Mouse (Mus musculus) spleen, postnatal 14 days (tissue): ENCODE measurements around the gene Cox14.
"Not testable (repeated sequence)": the region's sequence is repeated elsewhere in the genome, so short reads cannot be mapped to it uniquely, and the experiment has no call there.

Experiments
- DNase-seq, 2 experiments: peaks; one replicate each; pipeline ENCODE4 v3.0.0; 2021 to 2022; ENCODE audit warnings: low spot score in 2 of 2

The Cox14 gene

DNA sequence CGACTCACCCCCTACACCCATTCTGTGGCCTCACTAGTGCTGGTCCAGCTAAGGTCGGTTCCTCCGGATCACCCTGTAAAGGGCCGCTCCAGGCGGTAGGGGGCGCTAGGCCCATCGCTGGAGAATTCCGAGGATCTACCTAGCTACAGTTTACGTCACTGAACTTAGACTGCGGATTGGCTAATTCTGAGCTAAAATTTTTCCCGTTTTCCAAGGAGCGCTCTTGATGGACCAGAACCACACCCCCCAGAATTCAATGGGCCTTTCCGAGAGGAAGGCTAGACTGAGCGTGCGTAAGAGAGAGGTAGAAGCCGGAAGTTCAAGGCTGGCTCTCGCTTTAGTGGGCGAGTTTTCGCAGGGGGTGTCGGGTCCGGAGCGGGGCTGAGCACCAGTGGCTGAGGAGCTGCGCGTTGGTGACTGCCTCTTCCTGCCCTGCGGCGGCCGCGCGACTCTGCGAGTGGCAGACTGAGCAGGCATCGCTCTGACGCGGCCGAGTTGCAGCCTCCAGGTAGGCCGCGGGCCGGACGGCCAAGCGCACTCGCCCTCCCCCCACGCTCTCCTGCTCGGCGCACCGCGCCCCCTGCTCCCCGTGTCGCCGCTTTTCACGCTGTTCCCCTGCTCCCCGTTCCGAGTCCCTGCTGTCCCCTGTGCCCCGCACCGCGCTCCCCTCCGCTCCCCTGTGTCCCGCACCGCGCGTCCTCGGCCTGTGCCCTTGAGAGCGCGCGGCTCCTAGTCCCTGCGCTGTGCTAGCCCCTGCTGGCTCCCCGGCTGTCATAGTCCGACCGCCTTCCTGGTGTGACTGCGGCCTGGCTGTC lies at the start of gene Cox14:
Gene Cox14 (plus strand): TSS at position 278 of the 815 bp plus-strand sequence.
- peak; percentile 84 to 89 for DNase-seq

DNA sequence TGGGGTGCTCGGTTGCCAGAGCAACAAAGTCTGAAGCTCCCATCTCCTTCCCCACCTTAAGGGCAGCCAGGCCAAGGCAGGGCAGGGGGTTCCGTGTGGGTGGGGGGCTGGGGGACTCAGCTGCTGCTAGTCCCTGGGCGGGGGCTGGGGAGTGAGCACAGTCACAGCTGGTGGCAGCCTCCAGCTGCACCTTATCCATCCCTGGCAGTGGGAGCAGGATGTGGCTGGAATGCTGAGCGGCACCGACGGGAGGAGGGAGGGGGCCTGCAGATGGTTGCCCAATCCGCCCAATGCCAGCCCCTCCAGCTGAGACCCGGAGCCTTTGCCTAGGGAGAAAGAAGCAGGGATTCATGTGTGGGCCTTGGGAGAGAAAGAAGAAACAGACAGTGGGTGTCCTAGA lies 48.3 kb upstream of the Cox14 start:
- DNase-seq: no peak

DNA sequence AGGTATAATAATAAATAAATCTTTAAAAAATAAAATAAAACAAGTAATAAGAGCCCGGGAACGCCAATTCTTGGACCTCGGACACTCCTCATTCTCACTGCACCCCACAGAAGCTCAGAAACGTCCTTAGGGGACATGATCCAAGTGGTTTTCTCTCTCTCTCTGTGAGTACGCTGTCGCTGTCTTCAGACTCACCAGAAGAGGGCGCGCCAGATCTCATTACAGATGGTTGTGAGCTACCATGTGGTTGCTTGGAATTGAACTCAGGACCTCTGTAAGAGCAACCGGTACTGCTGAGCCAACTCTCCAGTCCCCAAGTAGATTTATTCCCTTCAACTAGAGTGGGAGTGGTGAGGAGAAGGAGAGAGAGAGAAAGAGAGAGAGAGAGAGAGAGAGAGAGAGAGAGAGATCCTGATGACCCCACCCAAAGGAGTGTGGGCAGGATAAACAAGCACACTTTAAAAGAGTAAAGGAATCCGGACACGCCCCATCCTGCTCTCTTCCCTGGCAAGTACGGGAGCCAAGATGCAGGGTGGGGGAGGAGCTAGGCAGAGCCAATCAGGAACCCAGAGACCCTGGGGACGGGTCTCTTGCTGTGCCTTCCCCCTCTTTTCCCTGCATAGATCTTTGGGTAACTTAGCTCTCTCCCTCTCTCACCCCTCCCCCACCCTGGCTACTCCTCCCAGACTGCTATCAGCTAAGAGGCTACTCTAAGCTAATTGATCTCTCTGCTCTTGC lies 47.2 kb upstream of the Cox14 start:
- peak in 1 of 2 experiments; percentile 30 for DNase-seq

DNA sequence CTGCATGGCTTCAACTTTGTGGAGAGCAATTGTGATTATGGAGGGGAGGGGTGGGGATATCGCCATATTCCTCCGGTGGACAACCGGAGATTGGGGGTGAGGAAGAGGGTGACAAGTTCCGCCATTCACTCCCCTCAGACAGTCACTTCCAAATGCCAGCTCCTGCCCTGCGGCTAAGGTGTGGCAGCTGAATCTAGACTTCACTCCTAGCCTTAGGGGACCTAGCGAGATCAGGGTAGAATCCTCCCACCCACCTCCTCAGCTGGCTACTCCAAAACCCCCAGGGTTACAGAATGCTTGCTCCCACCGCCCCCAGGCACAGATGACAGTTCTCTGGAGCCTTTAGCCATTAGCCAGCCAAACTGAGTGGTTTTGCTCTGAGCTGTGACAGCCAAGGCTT lies 46.4 kb upstream of the Cox14 start:
- no peak for DNase-seq

DNA sequence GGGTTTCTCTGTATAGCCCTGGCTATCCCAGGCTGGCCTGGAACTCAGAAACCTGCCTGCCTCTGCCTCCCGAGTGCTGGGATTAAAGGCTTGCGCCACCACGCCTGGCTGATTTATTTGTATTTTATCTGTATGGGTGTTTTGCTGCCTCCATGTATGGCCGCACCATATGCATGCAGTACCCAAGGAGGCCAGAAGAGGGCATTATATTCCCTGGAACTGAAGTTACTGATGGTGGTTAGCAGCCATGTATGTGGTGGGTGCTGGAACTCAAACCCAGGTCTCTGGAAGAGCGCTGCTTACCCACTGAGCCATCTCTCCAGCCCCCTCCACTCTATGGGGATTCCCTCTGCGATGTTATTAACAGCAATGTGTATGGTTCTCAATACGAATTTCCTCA lies 42.5 kb upstream of the Cox14 start:
- peak in 1 of 2 experiments; percentile 25 for DNase-seq

DNA sequence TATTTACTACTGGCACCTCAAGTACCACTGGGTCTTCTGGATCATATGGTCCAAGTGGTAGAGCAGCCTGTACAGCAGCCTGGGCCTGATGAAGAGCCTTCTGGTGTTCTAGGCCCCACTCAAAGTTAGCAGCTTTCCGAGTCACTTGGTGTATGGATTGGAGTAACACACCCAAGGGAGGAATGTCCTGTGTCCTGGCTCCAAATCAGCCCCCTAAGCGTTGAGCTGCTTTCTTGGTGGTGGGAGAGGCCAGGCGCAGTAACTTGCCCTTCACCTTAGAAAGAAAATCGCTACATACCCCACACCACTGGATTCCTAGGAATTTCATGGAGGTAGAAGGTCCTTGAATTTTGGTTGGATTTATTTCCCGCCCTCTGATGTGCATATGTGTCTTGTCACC lies 41.3 kb upstream of the Cox14 start:
- no peak for DNase-seq

DNA sequence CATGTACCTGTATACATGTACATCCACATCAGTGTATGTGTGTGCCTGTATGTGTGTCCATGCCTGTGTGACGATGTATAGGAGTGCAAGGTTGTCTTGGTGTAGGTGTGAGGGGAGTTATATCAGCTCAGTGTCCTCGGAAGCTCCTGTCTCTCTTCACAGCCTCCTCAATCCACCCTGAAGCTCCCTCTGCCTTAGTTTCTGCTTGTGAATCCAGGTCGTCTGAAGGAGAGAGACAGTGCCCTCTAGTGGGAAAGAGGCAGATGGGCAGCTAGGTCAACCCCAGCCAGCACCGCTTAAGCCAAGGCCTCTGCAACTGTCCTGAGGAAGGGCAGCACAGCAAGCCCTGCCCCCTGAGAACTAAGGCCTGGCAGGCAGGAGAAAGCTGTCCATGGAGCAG lies 36.7 kb upstream of the Cox14 start:
- peak in 1 of 2 experiments; percentile 20 for DNase-seq

DNA sequence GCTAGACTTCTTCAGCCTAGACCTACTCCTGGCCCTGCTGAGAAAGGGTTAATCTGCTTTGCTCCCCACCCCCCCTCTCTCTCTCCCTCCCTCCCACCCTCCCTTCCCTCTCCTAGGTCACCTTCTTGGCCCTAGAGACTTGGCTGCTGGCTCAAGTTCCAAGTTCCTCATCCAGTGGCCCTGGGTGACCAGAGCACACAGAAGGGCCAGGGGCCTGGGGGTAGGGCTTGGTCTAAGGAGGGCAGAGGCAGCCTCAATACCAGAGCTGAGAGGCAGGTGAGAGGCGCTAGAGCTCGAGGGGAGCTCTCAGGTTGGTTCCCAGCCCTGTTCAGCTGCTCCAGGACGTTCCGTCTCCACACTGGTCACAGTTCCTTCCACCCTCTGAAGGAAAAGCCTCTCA lies 34.5 kb upstream of the Cox14 start:
- DNase-seq: no peak

DNA sequence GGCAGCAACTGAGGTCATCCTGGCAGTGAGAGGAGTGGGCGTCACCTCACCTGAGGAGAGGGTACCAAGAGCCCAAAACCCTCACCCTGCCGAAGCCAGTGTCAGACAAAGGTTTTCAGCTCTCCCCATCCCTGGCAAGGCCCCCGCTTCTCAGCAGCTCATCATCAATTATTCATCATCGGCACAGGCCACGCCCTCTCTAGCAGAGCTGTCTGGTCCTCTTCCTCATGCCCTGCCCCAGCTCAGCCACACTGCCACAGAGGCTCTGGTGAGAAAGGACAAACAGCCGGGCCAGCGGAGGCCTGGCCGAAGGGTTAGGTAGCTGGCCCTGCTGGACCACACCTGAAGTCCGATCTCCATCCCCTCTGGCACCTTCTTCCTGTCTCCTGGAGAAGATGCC lies 33.4 kb upstream of the Cox14 start:
- no peak for DNase-seq

DNA sequence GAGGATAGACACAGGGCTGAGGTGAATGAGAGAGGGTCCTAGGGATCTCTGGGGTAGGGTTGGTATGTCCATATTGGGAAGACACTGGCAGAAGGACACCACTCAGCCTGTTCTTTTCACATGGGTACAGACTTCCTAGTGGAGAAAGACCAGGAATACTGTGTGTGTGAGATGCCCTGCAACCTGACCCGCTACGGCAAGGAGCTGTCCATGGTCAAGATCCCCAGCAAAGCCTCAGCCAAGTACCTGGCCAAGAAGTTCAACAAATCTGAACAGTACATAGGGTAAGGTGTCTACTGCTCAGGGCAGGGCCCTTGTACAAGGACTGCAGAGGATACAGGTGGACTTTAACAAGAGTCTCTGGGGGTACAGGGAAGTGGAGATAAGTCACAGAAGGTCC lies 28.1 kb upstream of the Cox14 start:
- no peak for DNase-seq

DNA sequence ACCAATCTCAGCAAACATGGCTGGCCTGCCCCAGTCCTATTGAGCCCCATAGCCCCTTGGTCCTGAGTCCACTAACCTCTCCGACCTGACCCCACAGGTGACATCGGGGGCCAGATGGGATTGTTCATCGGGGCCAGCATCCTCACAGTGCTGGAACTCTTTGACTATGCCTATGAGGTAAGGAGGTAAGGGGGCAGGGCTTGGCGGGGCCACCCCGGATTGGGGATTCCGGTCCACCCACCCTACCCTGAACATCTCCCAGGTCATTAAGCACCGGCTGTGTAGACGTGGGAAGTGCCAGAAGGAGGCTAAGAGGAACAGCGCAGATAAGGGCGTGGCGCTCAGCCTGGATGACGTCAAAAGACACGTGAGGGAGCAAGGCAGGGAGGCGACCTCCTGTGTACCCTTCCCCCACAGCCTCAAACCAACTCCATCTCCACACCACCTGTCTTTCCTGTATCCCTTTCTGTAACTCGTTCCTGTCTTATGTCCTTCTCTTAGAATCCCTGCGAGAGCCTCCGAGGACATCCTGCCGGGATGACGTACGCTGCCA lies 26.8 kb upstream of the Cox14 start:
- no peak for DNase-seq

DNA sequence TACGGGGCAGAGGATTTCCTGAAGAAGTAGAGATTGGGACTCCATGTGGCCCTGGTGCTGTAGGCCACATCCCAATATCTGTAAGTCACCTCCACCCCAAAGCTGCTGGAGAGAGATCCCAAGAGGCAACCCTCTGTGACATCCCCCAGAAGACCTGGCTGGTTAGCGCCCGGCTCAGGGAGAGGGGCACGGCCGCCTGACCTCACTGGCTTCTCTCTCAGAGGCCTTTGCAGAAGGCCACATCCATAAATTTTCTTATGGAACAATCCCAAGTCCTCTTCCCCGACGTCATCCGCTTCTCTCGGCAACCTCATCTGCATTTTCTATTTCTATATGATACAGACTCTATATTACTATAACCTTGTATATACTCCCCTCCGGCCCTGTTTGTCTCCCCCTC lies 25.7 kb upstream of the Cox14 start:
- DNase-seq: no peak

DNA sequence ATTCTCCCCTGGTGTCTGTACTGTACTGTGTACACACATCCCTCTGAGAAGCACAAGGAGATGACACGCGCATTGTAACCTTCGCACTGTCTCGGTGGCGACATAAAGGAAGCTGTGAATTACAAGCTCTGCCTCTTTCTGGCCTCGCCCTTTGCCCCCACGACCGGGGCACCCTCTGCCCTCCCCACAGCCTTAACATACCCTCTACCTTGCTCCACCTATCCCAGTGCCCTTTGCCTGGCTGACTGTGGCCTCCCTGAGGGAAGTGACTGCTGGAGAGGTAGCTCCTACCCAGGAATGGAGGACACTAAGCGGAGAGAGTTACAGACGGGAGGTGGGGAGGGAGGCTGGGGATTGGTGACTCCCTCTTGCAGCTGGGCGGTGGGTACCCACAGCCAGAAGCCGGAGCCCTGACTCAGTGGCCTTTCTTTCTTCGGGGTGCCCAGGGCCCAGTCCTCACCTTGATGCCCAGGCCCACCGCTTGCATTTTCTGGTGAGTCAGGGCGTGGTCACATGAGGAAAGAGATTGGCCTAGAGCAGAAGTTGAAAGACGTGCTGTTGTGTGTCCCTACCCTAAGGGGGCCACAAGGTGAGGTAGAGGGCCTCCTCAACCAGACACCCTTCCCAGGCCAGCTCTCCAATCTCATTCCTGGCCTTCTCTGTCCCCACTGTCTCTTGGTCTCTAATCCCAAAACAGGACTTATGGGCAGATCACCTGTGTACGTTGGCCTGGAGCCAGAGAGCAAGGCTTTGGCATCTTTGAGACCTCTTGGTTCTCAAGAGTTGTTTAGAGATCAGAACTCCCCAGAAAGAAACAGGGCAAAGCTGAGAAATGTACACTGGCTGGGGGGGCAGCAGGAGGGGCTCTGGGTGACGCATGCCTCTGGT lies 25.0 kb upstream of the Cox14 start:
- DNase-seq: no peak

DNA sequence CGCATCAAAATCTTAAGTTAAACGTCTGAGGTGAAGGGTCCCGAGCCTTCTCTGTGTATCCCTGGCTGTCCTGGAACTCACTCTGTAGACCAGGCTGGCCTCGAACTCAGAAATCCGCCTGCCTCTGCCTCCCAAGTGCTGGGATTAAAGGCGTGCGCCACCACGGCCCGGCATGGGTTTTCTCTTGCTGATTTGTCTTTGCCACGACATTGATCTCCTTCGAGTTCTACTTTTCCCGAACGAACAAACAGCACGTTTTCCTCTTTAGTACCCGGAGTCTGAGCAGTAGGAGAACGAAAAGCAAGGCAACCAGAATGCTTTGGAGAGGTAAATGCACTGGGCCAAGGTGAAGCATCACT lies 23.8 kb upstream of the Cox14 start:
- not testable (repeated sequence) for DNase-seq

DNA sequence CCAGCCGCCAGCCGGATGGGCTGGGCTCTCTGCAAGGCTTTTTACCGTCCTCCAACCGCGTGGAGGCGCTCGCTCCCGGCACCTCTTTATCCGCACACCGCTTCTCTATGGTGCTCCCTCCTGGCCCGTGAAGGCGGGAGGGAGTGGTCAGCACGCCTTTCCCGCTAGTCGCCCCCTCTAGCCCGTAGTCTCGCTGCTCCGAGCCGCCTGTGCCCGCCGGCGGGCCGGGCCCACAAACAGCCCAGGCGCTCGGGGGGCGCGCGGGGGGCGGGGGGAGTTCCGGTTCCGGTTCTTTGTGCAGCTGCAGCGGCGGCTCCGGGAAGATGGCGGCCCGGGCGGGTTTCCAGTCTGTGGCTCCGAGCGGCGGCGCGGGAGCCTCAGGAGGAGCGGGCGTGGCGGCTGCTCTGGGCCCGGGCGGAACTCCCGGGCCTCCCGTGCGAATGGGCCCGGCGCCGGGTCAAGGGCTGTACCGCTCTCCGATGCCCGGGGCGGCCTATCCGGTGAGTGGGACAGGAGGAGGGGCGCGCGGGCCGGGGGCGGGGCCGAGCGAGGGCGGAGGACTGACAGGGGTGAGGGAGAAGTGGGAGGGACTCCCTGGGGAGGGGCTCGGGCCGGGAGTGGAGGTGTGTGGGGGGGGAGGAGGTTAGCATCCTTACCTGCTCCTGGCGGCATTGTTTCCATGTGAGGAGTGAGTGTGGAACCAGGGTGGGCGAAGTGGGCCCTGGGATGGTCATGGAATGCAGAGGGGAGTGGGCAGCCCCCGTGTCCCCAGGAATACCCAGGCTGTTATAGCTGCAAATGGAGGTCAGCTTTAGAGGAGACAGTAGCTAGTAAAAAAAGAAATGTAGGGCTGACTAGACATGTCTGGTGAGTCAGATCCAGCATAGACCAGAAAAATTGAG lies 23.2 kb upstream of the Cox14 start, which contains the start of gene Smarcd1:
Gene Smarcd1 (plus strand): TSS at position 131 of the 902 bp plus-strand sequence.
- DNase-seq: peak; percentile 93 to 95

DNA sequence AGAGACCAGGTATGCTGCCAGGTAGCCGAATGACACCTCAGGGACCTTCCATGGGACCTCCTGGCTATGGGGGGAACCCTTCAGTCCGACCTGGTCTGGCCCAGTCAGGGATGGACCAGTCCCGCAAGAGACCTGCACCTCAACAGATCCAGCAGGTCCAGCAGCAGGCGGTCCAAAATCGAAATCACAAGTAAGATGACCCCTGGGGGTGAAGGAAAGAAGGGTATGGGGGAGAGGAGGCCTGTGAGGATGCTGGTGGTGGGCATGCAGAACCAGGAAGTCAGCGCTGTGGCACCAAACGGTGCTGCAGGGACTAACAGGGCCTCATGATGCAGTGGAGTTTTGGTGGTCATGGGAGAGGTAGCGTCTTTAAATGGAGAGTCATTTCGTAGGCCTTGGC lies 22.3 kb upstream of the Cox14 start:
- no peak for DNase-seq

DNA sequence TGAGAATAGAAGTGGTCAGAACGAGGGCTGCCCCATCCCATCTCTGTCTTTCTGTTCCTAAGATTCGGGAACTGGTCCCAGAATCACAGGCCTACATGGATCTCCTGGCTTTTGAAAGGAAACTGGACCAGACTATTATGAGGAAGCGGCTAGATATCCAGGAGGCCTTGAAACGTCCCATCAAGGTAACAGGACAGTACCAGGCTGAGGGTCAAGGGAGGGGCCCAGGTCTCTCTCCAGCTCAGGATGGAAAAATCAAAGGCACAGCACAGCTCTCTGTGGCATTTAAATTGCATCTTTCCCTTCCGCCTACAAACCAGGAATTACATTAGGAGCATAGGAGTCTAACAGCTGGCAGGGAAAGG lies 21.8 kb upstream of the Cox14 start:
- DNase-seq: no peak

DNA sequence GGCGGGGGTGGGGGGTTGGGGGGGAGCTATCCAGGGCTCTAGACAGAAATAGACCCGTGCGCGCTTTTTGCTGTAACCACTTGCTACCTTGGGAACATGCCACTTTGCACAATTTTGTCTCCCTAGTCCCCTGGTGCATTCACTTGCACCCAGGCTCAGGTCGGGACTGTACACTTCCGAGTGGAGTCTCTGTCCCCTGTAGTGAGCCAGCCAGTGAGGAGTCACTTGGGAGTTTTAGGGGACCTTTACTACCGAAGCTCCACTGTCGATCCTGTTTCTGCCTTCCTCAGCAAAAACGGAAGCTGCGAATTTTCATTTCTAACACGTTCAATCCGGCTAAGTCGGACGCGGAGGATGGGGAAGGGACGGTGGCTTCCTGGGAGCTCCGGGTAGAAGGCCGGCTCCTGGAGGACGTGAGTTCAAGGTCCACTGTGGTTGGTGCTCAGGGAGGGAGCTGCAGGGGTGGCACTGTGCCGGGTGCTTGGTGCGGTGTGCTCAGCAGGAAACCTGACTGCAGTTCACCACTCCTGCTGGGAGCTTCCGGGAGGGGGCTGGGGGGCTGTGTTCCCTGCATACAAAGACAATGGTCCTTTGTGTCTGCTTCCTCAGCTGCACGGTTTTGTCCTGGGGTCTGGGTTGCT lies 21.3 kb upstream of the Cox14 start:
- no peak for DNase-seq

DNA sequence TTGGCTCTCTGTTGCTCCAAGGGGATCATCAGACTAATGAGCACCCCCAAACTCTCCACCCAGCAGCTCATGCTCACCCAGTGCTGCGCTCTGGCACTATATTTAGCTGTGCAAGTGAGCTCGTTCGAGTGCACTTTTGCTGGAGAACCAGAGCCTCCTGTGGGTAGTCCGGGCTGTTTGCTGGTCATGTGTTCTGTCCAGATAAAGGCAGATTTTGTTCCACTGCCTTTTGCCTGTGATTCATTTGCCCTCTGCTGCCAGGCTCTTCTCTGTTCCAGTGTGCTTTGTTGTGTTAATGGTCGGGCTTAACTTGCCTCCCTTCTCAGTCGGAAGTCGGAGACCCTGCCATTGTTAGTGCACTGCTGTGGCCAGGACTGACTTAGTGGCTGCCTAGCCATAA lies 20.5 kb upstream of the Cox14 start:
- no peak for DNase-seq

DNA sequence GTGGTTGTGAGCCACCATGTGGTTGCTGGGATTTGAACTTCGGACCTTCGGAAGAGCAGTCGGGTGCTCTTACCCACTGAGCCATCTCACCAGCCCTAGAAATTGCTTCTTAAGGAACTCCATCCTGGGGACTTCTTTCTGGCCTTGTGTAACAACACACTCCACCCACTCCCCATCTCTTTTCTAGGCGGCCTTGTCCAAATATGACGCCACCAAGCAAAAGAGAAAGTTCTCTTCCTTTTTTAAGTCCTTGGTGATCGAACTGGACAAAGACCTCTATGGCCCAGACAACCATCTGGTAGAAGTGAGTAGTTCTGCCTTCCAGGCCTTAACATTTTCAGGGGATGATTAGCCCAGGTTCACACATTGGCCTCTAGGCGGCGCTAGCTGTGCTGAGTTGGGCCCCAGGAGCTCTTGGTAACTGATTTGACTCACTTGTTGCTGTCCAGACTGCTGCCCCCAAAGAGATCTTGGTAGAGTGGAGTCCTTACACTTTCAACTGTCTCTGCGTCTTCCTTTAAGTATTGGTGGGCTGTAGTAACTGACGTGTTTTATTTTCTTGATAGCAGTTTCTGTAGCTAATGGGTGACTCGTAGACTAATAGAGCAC lies 19.9 kb upstream of the Cox14 start, which contains the start of gene Gm17349:
Gene Gm17349 (minus strand): TSS at position 51 of the 609 bp plus-strand sequence.
- DNase-seq: peak in 1 of 2 experiments; percentile 56
